Mouse (Mus musculus): ENCODE measurements around the gene Gm9837.
A peak's percentile ranks its signal among the peaks of the same experiment; 100 is the strongest.

- no peak for TF ChIP-seq POLR2A (IDR thresholded peaks at IDR 0.05; ENCODE audit: borderline replicate concordance, extremely low read depth, low read depth, low read length)
- peak; percentile 70 for TF ChIP-seq CTCF (IDR thresholded peaks at IDR 0.05; ENCODE audit: insufficient read depth, low read length)
These were observed 3.9 kb downstream of the Gm9837 start for GRCm38 (mm10) chr11:53466231-53466971.
